Mouse (Mus musculus) CD4-positive, CD25-positive, alpha-beta regulatory T cell (primary cell): ENCODE measurements around the gene Yeats4. TPM values are rescaled to one million over a fixed set of nuclear protein-coding genes. Genes with fewer than 3 reads are reported as not detected.

Experiments used
- polyA plus RNA-seq: library from polyadenylated mRNA; unstranded; fragments of 100-300 nt; shearing (Covaris generic); gene quantifications from one replicate; pipeline ENCODE4 v1.2.1, GENCODE M21; 2017

The Yeats4 gene
- polyA plus RNA-seq = 57.5 TPM

DNA sequence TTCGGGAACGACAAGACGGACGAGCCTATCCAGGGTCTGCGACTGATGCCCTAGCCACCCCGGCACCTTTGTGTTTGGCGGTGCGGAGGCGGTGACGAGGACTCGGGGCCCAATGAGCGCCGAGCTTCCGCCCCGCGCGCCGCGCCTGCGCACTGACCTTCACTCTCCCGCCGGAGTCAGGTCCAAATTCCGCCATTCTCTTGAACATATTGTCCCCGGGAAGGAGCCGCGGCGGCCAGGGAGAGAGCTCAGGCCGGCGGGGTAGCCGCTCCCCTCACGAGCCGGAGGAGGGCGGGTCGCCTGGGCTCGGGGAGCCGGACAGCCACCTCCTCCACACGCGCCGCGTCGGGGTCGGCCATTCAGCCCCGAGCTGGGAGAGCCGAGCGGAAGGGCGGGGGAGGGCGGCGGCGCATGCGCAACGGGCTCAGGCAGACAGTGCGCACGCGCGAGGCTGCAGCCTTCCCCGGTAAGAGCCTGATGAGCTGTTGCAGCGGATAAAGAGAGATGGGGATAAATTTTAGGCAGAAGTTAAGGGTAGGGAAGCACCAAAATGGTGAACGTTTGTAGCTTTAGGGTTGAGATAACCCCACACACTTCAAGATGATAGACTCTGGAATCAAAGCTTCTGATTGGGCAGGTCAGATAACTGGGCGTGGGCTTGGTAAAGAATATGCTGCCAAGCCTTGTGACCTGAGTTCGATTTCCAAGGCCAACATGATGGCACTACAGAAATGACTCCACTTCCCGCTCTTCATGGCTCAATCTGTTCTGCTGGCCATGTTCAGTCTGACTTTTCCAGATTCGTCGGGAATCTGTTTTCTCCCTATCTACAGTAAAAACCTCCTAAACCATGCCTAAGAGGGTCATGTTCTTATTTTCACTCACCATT lies at the start of gene Yeats4:
Gene Yeats4 (minus strand): TSS at position 406 of the 889 bp plus-strand sequence.

DNA sequence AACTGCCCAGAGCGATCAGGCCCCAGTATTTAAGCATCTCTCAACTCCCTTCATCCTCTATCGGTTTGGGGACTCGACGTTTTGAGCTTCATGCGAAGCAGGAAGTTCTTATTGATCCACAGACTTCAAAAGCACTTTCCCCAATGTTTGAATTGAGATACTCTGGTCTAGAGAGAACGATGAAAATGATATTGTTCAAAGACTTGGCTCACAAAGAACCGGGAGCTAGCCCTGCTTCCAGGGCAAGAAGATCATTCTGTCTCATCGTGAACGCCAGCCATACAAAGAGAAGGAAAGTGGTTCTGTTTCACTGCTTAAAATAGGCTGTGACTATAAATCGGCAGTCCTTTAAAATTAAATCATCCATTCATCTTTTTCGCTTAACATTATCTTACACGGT lies 14.3 kb upstream of the Yeats4 start, which contains the start of gene 9530003J23Rik:
Gene 9530003J23Rik (minus strand): TSS at position 101 of the 400 bp plus-strand sequence.

Other genes starting within 250 kb of the Yeats4 start
- not detected for gene Best3, start 238.2 kb downstream of the Yeats4 start, polyA plus RNA-seq
- gene Lrrc10, start 179.2 kb downstream of the Yeats4 start, polyA plus RNA-seq = not detected
- gene Cct2, start 160.7 kb downstream of the Yeats4 start, polyA plus RNA-seq = 202 TPM
- gene Frs2, start 76.0 kb downstream of the Yeats4 start, polyA plus RNA-seq = 21.6 TPM
- not detected for gene 9530003J23Rik, start 14.2 kb upstream of the Yeats4 start, polyA plus RNA-seq
- 17.3 TPM for gene Lyz2, start 57.8 kb upstream of the Yeats4 start, polyA plus RNA-seq
- 0.18 TPM for gene Lyz1, start 68.4 kb upstream of the Yeats4 start, polyA plus RNA-seq
- gene Cpsf6, start 155.5 kb upstream of the Yeats4 start, polyA plus RNA-seq = 122 TPM